Mouse (Mus musculus) granulocyte monocyte progenitor cell, adult 5-6 weeks (primary cell): Measurements from ENCODE around the gene Nucks1. TPM values are rescaled to one million over a fixed set of nuclear protein-coding genes. Genes with fewer than 3 reads are reported as not detected.

Experiments
- ATAC-seq: replicated peaks from 2 replicates; pipeline ENCODE4 v1.8.0; 2016; ENCODE audit warnings: mild to moderate bottlenecking, moderate TSS enrichment, inconsistent platforms; ENCODE audit not compliant: poor library complexity, severe bottlenecking
- total RNA-seq, 2 experiments: library from RNA; stranded (forward) in 1 of 2; stranded (reverse) in 1 of 2; fragments of 200-712, 200-1000 nt in 1 of 2; fragments of >200 nt in 1 of 2; fragmentation: Nextera tagmentation in 1 of 2; gene quantifications; 2 replicates each; pipeline ENCODE4 v1.2.3; 2014 to 2017

Nucks1 gene
- total RNA-seq, 2 experiments from 2014 or later, result 170 to 364 TPM

DNA sequence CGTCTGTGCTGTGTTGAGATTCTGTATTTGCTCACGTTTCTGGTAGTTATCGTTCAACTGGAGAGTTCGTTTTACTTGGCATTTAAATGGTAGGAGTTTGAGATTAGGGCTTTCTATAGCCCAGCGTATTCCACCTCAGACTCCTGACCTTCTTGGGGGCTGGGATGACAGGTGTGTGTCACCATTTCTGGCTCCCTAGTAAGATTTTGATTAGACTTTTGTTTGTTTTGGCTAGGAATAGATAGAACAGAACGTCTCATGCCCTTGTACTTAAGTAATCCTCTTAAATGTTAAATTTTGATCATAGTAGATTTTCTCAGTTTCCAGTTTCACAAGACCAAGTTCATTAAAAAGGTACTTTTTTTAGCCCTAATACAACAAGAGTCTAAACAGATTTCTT, 7.3 kb downstream of the Nucks1 start:
- ATAC-seq, result no peak

DNA sequence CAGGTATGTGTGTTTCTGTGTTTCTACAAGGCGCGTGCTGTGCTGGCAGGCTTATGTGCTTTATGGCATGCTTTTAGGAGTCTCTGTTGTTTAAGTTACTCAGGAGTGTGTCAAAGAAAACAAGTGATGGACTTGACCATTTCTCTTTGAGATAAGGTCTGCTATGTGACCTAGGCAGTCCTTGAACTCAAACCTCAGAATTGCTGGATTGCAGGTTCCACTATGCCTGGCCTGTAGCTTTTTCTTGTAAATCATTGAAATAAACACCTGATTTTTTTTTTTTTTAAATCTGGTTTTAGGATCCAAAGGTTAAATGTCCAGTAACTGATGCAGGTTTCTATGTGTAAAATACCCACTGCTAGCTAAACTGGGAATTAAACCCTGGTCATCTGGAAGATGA, 8.7 kb downstream of the Nucks1 start:
- ATAC-seq, result no peak

DNA sequence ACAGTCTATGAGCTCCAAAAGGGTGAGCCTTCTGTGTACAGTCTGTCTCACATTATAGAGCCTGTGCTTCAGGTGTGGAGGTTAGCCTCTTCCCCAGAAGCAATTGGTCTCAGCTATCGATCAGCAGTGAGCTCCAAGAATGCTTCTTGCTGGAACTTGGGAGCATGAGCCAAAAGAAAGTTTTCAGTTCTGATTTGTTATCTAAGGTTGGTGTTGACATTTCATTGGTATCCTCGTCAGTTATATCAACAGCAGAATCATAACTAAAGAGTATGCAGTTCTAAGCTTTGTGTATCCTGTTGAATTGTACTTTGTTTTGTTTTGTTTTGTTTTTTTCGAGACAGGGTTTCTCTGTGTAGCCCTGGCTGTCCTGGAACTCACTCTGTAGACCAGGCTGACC, 11.8 kb downstream of the Nucks1 start:
- ATAC-seq, result no peak

DNA sequence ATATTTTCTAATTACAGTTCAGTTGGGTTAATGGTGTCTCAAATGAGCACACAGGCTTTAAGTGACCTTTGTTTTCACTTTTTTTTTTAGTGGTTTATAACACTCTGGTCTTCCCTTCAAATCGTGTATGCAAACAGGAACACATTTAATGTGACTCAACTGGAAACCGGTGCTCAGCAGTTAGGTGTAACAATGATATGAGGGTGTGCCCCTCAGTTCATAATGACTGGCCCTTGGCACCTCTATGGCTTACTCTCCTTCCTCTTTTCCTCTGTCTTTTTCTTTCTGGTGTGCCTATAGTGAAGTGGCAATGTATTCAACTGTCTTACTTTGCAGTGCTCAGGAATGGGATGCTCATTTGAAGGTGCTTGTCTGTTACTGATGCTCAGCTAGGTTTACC, 23.1 kb downstream of the Nucks1 start:
- ATAC-seq, result no peak

DNA sequence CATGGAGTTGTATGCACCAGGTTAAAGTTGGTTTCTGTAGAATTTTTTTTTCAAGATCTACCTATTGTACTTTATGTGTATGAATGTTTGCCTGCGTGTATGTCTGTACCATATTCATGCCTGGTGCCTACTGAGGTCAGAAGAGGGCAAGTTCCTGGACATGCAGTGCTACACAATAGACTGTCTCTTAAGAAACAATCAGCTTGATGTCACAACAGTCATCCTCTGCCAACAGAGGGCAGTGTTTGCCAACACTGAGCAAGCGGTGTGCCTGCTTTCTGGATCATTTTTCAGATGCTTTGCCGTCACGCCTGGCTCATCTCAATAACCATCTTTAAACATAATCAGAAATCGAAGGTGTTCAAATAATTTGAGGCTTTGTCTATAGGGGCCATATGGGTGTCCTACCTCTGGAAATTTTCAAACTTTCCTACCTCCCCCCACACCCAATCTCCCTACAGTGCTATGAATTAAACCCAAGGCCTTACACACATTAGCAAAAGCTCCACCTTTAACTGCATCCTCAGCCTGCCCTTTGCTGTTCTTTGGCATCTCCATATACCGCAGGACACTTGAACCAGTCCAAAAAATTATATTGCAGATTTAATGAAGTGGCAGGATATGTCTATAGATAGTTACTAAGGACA, 27.4 kb downstream of the Nucks1 start:
- ATAC-seq, result peak; percentile 80

DNA sequence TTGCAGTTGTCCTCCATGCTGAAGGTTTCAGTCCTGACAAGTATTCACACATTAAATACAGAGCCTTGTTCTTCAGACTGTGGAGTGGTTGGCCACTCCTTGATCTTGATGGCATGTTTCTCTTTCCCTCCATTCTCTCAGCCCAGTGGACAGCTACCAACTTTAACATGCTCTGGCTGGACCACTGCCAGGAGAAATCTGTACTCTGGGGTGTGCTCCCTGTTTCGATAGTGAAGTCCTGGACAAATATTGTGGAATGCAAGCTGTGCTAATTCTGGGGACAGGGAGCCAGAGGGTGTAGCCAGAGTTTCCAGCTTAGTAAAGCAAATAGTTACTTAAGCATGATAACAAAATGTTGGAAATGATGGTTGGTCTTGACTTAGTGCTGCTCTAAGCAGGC, 28.5 kb downstream of the Nucks1 start:
- no peak for ATAC-seq

DNA sequence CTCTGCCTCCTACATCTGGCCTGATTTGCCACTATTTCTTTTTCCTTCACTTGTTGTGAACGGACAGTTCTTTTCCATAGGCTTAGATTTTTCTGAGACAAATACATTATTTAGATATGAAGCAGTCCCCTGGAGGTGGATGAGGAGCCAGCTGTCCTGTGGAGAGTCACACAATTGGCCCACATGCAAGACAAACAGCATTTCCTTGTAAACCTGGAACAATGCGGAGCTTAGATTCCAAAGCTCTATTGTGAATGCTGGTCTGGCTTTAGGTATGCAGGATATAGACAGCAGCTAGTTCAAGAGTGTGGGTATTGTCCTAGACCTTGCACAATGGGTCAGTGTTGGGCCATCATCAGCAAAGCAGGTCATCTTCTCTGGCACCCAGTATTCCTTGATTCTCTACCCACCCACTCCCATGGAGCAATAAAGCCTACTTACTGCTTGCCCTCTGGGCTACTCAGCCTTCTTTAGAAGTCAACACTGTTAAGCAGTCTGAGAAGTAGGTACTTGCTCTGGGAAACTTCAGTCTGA, 30.4 kb downstream of the Nucks1 start:
- ATAC-seq, result no peak

DNA sequence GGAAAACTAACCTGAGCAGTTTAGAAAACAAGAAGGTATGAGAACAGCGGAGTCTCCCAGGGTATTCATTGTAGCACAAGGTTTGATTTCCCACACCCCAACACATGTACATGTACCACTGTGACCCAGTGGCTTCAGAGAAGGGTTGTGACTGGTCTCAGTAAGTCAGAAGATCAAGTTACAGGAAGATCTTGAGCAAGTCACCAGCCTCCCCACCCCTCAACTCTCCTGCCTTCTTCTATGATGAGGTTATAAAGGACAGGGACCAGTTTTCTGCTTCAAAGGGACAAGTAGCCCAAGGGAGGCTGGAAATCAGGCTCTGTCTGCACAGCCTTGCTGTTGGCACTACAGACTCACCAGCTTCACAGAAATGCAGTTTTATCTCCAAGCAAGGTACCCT, 31.2 kb downstream of the Nucks1 start:
- ATAC-seq, result no peak

DNA sequence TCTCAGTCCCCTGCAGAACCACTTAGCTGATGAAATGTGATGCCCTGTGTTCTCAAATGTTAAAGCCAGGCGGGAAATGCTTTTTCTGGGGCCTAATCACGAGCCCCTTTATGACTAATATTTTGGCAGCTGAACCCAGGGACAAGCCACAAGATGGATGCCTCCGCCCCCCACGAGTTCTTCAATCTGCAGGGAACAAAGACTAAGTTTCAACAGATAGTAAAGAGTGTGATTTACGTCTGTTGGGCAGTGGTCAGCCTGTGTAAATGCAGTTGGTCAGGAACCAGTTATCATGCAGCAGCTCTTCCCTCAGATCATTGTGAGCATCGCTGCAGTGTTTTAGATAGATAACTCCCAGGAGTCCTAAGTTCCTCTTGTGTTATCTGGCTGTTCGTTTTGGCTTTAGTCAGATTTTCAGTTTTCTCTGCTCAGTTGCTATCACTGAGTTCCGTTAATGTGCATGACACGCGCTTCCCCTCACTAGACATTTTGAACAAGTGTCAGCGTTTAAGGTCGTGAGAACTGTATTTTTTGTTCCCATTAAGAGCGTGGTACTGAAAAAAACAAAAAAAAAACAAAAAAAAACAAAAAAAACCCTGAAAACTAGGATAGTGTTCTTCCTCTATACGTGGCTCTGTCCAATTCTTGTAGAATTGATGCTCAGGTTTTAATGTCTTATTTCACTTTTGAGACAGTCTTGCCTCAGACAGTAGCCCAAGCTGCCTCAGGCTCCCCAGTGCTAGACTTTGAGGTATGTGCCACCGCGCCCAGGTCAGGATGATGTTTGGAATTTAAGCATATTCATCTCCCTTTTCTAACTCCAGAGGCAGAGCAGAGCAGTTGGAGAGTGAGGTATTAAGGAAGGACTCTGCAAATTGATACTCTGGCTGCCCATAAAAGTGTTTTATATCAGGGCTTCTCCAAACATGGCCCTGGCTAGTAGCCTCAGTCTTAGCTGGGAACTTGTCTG, 32.6 kb downstream of the Nucks1 start:
- peak; percentile 55 for ATAC-seq

DNA sequence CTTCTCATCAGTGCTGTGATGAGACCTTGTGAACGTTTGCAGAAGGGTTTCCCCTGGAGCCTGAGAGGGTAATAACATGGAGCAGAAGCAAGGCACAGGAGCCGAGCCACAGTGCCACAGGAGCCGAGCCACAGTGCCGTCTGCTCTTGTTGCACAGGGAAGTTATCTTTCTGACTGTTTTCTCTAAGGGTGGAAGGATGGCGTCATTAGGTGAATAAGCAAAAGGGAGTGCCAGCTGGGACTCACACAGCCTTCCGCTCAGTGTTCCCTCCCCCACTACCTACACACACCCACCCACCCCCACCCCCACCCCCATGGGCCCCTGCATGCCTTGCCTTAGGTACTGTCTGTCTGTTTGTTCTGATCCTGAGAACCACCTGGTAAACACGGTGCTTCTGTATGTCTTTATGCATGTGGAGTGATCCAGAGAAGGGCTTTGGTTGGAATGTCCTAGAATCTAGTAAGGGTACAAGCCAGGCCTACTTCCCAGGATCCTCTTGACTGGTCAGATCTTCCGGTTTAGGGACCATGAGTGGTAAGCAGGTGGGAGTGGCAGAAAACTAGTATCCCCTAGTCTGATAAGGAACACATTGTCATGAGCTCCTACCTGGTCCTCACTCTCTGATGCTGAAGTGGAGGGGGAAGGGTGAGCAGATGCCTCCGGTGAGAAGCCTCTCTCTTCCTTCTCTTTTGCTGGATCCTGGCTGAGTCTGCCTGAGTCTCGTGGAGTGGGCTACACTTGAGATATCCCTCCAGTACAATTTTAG, 35.5 kb downstream of the Nucks1 start:
- ATAC-seq, result no peak

DNA sequence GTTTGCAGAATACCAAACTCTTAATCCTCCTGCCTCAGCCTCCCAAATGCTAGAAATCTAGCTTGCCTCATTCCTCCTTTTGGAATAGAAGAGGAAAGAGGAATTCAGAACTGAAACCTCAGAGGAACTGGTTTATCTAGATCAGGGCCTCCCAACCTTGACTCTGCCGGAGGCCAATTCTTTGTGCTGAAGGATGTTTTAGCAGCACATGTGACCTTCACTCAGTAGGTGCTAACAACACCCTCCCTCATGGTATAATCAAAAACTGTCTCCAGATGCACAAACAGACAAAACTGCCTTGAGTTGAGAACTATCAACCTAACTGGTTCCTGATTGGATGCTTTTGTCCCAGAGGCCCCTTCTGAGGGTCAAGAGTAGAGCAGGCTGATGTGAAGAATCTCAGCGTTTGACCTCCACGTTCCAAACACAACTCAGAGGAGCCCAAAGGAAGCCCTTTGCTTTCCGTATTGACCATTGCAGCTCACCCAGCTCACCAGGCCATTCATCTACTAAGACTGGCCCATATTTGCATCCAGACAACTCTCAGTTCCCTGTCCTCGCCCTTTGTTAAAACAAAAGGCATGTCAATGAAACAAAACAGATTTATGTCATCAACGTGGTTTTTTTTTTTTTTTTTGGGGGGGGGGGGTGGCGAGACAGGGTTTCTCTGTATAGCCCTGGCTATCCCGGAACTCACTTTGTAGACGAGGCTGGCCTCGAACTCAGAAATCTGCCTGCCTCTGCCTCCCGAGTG, 36.3 kb downstream of the Nucks1 start:
- no peak for ATAC-seq

DNA sequence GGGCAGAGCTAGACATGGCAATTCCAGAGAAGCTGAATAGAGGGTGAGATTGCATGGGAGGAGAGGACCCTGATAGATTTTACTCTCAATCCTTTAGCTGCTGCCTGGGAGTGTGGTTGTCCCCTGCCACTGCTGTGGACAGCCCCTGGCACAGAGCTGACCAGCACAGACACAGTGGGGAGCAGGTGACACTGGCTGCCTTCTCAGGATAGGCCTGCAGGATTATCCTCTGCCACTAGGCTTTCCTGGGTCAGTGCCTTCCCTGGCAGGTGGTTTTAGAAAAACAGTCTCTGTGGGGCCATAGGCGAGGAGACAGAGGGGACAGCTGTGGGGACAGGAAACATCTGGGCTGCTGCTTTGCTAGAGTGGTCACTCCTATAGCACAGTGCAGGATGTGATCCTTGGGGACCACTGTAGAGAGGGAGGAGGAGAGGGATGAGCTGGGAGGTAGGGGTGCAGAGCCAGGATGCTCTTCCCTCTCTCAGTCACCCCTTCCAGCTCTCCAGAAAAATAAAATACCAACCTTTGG, 37.7 kb downstream of the Nucks1 start:
- peak; percentile 20; the same call in 1 of the 2 replicates for ATAC-seq

DNA sequence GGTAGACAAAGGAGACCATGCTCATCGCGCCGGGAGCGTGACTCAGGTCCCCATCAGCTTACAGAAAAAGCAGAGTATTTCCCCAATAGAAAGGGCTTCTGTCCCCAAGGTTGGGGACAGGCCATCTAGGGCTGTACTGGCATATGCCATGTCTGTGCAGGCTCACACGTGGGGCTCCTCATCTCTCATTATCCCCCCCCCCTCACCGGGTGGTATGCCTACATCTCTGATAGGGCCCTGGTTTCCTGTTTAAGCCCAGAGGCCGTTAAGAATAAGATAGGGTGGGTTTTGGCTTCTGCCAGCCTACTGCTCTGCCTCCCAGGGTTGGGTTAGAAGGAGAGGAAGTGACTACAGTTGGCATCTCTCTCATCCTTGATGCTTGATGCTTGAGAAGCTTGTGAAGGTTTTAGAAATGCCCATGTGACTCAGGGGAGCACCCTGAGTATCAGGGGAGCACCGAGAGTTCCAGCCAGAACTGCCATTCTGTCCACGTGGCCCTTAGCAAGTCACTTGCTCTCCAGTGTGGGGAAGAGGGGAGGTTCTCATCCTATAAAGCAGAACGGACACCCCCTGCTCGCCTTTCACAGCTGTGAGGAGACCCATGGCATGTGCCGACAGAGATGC, 44.0 kb downstream of the Nucks1 start:
- ATAC-seq, result peak; percentile 45

DNA sequence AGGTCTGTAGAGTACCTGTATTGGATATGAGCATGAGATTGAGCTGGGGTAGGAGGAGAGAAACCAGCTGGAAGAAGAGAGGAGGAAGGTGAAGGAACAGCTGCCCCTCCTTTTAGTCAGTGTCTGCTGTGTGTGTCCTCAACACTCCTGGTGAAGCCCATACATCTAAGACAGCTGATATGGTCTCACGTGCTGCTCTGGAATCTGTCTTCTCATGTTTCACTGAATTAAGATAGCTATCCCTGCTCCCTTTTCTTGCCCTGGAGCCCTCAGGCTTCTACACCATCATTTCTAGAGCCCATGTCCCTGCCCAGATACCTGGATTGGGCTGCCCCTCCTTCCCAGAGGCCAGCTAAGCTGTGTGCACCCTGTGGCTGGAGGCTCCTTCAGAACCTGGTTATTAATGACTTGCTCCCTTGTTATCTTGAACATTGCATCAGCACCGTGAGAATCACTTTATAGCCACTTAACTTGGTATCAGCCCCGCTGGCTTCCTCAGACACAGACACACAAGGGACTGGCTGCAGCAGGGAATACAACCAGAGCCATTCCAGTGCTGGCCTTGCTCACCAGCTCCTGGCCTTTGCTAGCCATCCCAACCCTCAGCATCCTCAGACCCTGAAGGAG, 44.9 kb downstream of the Nucks1 start:
- ATAC-seq, result no peak

DNA sequence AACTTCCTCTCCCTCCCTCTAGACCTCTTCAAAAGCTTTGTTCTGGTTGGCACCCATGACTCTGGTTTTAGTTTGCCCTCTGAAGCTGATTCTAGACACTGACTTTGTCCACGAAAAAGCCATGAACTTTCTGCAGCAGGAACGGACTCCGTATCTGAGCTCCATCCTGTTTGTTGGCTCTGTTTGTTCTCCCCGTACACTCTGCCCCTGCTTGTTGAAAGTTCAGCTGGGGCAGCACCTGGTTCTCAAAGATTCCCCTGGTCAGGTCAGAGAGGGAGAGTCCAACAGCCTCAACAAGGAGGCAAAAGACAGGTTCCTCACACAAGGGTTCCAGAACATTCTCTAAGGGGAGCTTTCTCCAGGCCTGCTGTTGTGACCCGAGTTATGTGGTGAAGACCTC, 47.1 kb downstream of the Nucks1 start:
- no peak for ATAC-seq

DNA sequence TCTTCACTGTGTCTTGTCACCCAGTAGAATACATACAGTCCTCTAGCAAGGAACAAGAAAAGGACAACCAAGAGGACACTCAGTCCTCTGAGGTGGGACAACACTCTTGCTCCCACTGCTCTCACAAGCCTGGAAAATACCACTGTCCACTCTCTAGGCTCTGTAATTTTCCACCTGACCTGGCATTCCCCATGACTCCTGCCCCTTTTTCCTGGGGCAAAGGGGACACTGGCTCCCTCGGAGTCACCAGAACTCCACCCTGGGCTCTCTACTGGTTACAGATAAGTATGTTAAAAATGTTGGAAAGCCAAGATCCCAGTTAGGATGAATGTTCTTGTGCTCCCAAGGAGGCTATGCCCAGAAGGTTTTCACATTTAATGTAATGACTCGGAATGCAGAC, 50.7 kb downstream of the Nucks1 start:
- ATAC-seq, result no peak

DNA sequence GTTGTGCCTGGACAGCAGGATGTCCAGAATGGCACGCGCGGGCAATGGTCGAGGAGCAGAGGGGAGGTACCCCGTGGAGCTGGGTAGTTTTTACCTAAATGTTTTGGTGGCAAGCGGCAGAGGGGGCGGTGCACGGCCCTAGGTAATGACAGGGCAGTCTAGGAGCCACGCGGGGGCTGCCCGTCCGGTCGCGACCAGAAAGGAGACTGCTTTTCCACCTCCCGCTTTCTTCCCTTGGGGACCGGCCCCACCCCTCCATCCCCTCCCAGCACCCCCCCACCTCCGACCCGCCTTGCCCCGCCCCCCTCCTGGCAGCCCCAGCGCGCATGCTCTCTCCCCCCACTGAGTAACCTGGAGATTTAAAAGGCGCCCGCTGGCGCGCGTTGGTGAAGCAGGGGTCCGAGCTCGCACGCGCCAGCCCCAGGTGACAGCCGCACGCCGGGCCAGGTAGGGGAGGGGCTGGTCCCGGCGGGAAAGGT, 52.3 kb downstream of the Nucks1 start, which contains the start of gene Slc45a3:
Gene Slc45a3, plus strand, starts transcription at position 362 of the 479 bp plus-strand sequence.
- peak; percentile 16; the same call in 1 of the 2 replicates for ATAC-seq
